Mouse (Mus musculus) adrenal gland, postnatal 14 days (tissue): ENCODE data around the gene Gm10447. TPM values are rescaled to one million over a fixed set of nuclear protein-coding genes. Genes with fewer than 3 reads are reported as not detected.
A peak's percentile ranks its signal among the peaks of the same experiment; 100 is the strongest.

Source experiments
- DNase-seq: peaks from one replicate; pipeline ENCODE4 v3.0.0; 2021; ENCODE audit warnings: mixed read lengths
- long read RNA-seq, 2 experiments: library from polyadenylated mRNA; stranded (forward); transcript quantifications; one replicate each; pipeline ENCODE4 v2.0.0; 2021
- total RNA-seq: library from RNA; stranded (reverse); gene quantifications from 2 replicates; pipeline ENCODE4 v1.2.3, GENCODE M21; 2021

The Gm10447 gene
- not detected in 2 replicates for total RNA-seq
- long read RNA-seq, experiment 1 = 0 reads
- long read RNA-seq, experiment 2 = 0 reads

DNA sequence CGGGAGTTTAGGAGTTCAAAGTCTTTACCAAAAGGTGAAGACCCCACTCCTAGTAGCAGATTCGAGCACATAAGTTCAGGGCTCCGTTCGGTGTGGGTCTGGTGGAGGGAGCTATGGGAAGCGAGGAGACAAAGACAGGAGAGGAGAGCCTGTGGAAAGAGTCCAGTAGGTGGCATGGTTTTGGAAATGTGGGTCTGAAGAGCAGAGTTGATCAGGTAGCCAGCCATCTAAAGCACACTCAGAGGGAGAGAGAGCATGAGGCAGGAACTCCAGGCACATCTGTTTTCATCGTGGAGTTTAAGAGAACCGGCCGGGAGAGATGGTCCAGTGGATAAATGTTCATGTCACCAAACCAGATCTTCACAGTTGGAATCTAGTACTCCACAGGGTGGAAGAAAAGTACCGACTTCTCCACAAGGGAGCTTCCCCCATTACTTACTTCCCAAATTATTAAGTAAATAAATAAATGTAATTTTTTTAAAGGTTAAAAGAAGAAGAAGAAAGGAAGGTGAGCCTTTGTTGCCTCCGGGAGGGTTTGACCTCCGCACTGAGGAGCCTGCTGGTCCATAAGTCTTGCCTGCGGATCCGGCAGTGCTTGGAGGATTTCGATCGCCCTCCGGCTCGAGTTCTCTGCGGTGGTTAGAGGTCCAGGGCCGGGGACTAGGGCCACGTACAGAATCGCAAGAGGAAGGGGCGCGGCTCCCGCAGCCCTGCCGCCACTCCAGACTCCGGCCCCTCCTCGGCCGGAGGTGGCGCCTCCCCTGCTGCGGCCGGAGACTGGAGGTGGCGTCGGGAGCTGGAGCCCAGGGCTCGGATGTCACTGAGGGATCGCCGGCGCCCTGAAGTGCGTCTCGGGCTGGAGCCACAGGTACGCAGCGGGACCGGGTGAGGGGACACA is at the start of gene Gm10447, which contains the start of gene Shroom1:
Gm10447 (minus strand) TSS at position 637 of the 898 bp plus-strand sequence.
Shroom1 (plus strand) TSS at position 732 of the 898 bp plus-strand sequence.
- DNase-seq = peak; percentile 77

DNA sequence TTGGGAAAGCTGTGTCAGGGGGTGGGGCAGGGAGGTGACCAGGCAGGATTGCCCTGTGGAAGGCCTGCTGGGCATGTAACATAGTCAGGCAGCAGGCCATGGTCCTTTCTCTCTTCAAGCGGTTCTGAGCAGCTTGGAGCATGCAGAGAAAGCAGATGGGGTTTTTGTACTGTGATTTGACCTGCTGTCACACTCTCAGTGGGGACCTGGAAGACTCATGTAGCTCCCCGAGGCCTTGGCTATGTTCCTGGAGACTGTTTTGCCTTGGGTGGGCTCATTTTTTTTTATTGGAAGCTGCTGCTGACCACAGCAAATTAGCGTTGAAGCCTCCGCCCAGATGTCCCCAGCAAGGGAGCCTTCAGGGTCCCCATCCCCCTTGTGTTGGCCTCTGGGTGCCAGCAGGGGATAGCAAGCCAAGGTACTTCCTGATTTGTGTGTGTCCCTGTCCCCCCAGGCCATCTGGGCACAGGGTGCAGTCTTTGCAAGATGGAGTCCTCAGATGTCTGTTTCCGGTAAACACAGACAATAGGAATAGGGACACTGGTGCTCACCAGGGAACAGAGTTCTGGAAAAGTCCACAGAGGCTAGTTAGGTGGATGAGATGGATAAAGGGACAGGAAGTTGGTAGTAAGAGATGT is 48.2 kb upstream of the Gm10447 start:
- no peak for DNase-seq

DNA sequence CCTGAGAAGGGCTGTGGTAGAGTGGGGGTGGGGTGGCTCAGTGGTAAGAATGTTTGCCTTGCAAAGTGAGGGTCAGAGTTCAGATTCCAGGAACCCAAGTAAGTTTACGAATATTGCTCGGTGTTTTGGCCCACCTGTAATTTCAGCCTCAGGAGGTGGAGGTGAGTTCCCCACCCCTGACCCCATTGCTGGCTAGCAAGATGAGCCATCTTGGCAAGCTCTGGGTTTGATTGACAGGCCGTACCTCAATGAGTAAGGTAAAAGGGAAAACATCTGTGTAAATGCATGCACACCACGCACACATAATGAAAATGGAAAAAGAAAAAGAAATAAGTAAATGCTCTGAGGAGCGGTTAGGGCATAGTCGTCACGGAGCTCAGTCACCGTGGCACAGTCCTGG is 47.5 kb upstream of the Gm10447 start:
- no peak for DNase-seq

DNA sequence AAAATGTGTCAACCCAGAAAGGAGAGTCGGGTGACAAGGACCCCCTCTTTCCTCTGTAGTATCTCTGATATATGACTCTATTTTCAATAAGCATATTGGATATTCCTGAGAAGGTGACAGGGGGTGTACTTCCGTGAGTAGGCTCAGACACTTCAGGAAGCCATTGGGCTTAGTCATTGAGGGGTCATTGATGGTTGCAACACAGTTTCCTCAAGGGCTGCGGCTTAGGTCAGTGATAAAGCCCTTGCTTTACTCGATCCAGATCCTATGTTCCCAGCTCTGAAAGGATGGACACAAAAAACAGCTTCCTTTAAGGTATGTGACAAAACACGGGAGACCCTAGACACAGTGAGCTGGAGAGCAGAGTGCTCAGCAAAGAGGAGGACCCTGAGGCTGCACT is 46.8 kb upstream of the Gm10447 start:
- DNase-seq = no peak

DNA sequence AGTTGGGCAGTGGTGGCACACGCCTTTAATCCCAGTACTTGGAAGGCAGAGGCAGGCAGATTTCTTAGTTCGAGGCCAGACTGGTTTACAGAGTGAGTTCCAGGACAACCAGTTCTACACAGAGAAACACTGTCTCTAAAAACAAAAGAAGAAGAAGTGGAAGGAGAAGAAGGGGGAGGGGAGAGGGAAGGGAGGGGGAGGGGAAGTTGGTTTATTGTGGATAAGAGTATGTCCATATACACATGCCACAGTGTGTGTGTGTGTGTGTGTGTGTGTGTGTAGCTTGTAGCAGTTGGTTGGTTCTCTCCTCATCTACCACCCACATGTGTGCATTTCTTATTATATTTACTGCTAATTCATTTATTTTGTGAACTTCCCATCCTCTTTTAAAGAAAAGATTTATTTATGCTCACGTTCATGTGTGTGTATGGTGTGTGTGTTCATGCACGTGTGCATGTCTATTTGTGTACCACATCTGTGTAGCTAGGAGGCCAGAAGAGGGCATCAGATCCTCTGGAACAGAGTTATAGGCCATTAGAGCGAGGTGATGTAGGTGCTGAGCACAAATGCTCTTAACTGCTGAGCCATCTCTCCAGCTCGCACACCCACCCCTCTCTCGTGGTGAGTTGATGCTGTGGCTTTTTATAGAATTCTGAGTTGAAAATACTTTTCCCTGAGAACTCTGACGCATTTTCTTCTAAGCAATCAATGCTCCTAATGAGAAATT is 45.3 kb upstream of the Gm10447 start:
- no peak for DNase-seq

DNA sequence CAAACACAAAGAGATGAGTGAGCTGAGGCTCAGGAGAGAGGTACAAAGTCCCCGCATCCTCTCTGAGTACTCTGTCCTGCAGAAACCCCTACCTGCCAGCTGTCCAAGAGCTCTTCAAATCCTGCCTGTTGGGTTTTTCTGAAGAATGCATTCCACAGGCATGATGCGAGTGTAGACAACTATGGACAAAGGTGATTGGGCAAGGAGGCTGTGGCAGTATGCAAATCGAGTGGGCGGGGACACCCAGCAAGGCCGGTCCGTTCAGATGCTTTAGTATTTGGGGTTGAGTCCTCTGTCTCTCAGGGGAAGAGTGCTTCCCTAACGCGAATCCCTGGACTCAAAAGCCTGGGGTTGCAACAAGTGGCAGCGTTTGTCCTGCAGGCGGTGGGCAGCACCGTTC is 43.7 kb upstream of the Gm10447 start:
- DNase-seq = peak; percentile 42

DNA sequence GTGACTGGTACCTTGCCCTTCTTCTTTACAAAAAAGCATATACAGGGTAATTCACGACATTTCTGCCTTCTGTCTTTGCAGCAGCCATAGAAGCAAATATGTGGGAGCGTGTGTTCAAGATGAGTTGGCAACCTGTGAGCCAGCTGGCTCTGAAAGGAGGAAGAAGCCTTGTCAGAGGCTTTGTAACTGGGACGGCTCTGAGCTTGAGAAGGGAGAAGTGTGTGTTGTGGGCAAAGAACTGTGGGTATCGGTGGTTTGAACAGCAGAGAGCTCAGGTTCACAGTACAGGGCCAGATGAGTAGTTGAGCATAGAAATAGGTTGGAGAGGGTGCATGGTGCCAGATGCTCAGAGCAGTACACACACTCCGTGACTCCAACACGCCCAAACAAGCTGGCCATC is 40.0 kb upstream of the Gm10447 start:
- no peak for DNase-seq

DNA sequence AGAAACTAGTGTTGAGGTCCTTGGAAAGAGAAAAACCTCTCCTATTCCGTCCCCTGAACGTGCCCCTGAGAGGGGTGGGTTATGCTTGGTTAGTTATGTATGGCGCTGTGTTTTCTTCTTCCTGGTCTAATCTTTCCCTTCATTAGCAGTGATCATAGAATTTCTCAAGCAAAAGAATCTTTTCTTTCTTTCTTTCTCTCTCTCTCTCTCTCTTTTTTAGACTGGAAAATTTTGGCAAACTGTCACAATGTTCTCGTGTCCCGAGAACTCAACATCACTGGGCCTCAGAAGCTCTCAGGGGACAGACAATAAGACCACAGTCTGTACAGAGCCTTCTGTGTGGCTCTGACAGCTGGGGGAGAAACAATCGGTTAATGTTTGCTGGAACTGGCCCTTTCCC is 38.5 kb upstream of the Gm10447 start:
- DNase-seq = no peak

DNA sequence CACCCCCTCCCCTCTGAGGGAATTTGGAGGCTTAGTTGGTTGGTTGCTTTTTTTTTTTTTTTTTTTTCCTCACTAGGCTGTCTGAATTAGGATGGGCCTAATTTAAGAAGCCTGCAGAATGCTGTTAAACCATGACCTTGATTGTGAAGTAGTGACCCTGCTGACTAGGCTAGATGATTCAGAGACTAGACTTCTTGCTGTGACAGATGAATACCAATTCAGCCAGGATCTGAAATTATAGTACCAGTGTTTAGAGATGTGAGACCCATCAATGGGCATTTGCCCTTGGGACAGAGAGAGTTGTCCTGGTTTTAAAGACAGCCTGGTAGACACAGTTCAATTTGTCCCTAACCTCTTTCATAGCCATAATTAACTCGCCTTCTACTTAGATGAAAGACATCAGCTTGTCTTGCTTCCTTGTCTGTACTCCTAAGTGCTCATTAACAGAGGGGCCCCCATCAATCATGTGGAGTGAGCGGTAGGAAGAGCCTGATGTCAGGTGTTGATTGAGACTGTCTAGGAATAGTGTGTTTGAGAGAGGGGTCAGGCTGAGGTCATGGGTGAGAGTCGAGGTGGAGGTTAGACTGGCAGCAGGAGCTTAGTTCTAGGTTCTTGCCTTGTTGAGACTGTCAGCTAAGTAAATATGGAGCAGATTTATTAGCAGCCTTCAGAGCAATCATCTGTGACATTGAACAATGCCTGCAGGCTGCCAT is 36.5 kb upstream of the Gm10447 start:
- DNase-seq = no peak

DNA sequence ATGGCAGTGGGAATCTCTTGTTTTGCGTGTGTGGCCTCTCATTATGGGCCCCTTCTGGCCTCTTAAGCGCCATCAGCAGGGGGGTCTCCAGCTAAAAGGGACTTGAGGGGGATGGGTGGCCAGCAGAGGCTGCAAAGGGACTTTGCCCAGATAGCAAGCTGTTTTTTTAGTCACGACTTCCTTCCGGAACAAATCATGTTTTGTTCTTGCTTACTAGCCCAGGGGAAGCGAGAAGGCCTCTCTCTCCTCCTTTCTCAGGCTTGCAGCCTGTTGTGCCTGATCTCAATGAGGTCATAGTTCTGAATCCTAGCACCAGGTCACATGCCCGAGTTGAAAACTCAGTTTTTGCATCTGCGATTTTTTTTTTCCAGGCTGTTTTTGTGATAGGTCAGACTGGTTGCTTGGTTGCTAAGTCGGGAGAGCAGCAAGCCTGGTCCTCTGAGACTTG is 35.1 kb upstream of the Gm10447 start:
- no peak for DNase-seq

DNA sequence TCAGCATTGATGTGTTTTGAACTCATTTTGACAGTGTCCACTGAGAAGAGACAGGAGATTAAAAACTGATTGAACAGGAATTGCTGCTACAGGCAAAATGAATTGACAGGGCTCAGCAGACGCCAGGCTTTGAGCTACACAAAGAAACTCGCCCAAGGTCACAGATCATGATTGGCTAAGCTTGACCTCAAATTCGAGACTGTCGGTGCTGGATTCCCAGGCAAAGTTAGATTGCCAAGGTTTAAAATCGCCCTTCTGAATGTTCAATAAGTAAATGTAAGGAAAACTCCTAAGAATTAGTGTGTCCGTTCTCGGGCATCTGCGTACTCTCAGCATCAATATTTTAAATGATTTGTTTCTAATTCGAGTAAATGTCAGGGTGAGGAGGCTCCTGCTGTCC is 32.5 kb upstream of the Gm10447 start:
- no peak for DNase-seq

DNA sequence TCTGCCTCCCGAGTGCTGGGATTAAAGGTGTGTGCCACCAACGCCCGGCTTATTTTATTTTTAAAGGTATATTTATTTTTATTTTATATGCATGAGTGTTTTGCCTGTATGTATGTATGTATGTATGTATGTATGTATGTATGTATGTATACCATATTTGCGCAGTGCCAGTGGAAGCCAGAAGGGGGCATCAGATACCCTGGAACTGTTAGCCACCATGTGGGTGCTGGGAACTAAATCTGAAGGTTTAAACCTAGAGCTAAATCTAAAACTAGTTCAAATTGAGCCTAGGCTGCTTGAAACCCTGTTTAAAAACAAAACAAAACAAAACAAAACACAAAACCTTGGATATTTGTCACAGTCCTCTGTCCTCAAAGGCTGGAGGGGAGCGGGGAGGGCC is 32.1 kb upstream of the Gm10447 start:
- no peak for DNase-seq

DNA sequence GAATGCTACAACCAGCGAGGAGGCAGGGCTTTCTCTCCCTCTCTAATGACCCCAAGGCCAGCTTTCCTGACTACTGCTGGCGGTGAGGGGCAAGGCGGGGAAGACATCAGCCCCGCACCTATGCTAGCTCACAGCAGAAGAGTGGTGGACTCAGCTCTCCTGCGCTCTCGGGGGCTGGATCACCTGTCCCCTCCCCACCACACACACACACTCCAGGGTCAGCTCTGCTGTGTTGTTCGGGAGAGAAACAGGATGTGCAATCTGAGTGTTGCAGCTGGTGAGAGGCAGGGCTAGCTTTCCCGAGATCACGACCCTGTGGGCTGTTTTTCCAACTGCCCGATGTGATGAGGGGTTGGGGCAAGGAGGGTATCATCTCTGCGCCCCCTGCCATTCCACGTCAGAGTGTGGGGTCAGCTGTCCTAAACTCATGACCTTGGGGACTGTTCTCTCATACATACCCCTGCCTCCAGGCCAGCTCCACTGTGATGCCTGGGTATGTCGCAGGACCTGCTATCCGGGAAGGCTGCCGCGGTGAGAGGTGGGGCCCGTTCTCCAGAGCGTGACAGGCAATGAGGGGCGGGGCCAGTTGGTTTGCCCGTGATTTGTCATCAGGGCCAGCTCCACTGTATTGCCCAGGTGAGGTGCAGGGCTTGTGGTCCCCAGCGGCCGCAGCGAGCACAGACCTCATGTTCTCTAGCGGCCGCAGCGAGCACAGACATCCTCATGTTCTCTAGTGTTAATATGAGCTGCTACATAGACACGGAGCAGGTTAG is 30.1 kb upstream of the Gm10447 start:
- peak; percentile 59 for DNase-seq

DNA sequence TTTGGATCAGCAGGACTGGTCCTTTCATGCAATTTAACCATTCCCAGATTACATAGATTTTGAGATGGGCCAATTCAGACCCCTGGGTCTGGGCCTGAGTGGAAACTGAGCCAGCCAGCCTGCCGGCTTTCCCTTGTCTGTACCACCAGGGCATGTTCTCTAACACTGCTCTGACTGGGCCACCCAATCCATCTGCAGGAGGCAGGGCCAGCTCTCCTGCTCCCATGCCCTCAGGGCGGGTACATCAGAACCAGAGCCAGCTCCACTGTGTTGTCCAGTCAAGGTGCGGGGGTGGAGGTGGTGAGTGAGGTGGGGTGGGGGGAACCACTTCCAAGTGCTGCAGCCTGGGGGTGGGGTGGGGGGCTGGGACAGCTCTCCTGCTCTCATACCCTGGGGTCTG is 29.4 kb upstream of the Gm10447 start:
- DNase-seq = peak; percentile 38

DNA sequence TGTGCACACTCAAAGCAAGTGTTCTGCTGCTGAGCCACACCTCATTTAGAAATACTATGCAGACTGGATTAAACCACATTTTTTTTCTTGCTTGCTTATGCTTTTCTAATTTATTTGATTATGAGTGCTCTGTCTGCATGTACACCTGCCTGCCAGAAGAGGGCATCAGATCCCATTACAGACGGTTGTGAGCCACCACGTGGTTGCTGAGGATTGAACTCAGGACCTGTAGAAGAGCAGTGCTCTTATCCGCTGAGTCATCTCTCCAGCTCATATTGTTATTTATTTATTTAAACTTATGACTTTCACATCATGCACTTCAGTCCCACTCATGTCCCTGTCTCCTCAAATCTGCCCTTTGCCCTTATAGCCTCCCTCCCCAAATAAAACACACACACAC is 28.8 kb upstream of the Gm10447 start:
- no peak for DNase-seq

DNA sequence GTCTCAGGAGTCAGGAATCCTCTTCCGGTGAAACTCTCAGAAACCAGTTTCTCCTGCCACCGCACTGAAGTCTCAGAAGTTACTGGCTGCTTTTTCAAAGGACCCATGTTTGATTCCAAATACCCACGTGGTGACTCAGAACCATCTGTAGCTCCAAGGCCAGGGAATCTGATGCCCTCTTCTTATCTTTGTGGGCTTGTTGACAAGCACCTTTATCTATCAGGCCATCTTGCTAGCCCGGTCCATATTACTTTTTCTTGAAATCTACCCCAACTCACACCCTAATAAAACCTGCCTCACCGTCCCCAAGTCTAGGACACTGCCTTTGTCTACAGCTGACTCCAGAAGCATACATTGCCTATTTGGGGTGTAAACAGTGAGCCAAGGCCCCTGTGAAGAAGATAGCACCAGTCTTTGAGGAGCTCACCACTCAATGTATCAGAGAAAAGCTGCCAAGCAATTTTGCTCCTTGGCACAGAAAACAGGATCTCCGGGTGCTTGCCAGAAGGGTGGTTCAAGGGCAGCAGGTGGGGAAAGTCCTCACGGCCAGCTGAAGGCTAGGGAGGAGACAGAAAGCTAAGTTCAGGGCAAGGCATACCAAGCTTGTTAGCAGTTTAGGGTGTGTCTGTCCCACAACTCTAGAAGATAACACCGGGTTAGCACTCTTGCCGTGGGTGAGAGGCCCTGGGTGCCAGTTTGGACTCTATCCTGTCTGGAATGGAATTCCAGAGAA is 26.4 kb upstream of the Gm10447 start:
- DNase-seq = peak; percentile 46

DNA sequence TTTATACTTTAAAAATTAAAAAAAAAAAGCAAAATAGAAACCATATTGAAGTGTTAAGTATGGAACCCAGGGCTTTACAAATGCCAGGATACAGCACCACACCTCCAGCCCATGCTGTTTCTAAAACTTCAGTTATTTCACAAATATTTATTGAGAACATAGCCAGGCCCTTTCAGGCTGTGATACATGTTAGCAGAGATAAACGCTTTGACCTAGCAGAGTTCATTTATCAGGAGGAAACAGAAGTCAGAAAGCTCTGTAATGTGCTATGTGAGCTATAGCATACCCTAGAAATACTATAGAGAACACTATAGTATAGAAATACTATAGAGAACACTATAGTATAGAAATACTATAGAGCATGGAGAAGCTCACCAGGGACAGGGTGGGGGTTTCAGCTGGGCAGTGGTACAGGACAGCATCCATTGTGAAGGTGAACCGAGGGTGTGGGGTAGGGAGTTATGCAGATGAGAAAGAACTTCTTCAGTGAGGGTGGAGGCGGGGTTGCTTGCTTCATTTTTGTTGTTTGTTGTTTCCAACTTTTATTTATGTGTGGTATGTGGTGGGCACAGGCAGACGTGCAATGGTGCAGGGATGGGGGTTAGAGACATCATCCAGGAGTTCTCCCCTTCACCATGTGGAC is 24.3 kb upstream of the Gm10447 start:
- no peak for DNase-seq

DNA sequence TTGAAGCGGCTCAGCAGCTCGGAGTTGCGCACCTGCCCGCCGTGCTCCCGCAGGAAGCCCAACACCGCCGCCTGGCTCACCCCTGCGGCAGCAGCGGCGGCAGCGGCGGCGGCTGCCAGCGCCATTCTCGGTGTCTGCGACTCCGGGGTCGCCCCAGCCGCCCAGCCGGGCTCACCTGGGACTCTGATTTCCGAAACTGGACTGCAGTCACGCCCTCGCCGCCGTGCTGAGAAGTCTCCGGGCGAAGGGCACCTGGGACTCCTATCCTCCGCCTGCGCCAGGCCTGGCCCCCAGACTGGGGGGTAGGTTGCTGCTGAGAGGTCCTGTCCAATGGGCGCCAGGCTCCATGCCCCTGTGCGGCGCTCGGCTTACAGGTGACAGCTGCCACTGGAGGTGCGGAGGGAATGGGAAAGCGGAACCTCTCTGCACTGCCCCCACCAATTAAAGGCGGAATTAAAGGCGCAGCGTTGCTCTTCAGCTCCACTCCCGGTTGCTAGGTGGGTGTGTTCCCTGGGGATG is 22.9 kb upstream of the Gm10447 start, which contains the start of the genes Gm9945 and Sowaha:
Gm9945 (plus strand) TSS at position 384 of the 519 bp plus-strand sequence.
Sowaha (minus strand) TSS at position 492 of the 519 bp plus-strand sequence.
- peak; percentile 40 for DNase-seq

DNA sequence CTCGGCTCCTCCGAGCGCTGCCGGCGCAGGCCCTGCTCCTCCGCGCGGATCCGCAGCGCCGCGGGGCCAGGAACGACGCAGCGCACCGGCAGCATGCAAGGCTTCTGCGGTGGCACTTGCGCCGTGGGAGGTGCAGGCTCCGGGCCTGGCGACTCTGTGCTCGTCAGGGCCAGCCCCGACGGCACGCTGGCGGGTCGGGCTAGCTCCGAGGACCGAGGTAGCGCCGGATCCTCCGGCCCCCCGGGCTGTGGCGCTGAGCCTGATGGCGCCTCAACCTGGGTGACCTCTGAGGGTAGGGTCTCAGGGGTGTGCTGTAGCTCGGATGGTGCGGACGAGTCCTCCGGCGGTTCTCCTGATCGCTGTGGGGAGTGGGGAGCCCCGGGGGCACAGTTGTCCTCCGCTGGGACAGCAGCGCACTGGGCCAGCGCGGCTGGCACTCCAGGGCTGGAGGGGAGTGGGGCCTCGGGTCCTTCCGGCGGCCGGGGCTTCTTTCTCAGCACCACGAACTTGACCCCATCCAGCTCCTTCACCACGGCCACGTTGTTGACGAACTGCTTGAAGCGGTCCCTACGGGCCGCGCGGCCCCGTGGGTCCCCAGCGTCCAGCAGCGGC is 22.4 kb upstream of the Gm10447 start:
- DNase-seq = peak; percentile 41
